Mouse (Mus musculus) liver, embryonic 15.5 days (tissue): ENCODE data around the gene Ptprd. TPM values are rescaled to one million over a fixed set of nuclear protein-coding genes. Genes with fewer than 3 reads are reported as not detected.

Experiments used
- ATAC-seq: fragments of 200-750 bp; cut with Nextera tagmentation; 2 replicates; pipeline ENCODE4 v1.8.0; 2017; ENCODE audit warnings: moderate number of reproducible peaks, mild to moderate bottlenecking, moderate library complexity; ENCODE audit not compliant: insufficient read depth
- H3K27ac ChIP-seq: fragments of 300-500 bp; sonication (generic); replicated peaks from 2 replicates; pipeline ENCODE4 v1.5.1; 2015; ENCODE audit warnings: mild to moderate bottlenecking, inconsistent platforms
- H3K27me3 ChIP-seq: fragments of 300-500 bp; sonication (generic); 2 replicates; pipeline ENCODE4 v1.6.1; 2015; ENCODE audit warnings: mild to moderate bottlenecking, inconsistent platforms
- H3K36me3 ChIP-seq: fragments of 300-500 bp; sonication (generic); replicated peaks from 2 replicates; pipeline ENCODE4 v1.6.1; 2015; ENCODE audit warnings: moderate library complexity, mild to moderate bottlenecking, inconsistent platforms
- H3K4me1 ChIP-seq: fragments of 300-500 bp; sonication (generic); replicated peaks from 2 replicates; pipeline ENCODE4 v1.6.1; 2015; ENCODE audit warnings: inconsistent platforms
- H3K4me2 ChIP-seq: fragments of 300-500 bp; sonication (generic); 2 replicates; pipeline ENCODE4 v1.6.1; 2015; ENCODE audit warnings: moderate library complexity, mild to moderate bottlenecking, inconsistent platforms
- H3K4me3 ChIP-seq: fragments of 300-500 bp; sonication (generic); replicated peaks from 2 replicates; pipeline ENCODE4 v1.5.1; 2015; ENCODE audit warnings: mild to moderate bottlenecking, inconsistent platforms
- H3K9ac ChIP-seq: fragments of 300-500 bp; sonication (generic); 2 replicates; pipeline ENCODE4 v1.6.1; 2015; ENCODE audit warnings: moderate library complexity, mild to moderate bottlenecking, inconsistent platforms
- H3K9me3 ChIP-seq: fragments of 300-500 bp; sonication (generic); replicated peaks from 2 replicates; pipeline ENCODE4 v1.6.1; 2016; ENCODE audit warnings: inconsistent platforms
- WGBS: fragments of 180-500 bp; shearing (Covaris S2); methylation state at CpG from one replicate; pipeline ENCODE4 v1.1.7; 2015; ENCODE audit warnings: mixed read lengths; ENCODE audit not compliant: insufficient replicate concordance; 5-methylcytosine and 5-hydroxymethylcytosine counted together
- polyA plus RNA-seq: library from polyadenylated mRNA; unstranded; fragments of >200 nt; fragmentation: Nextera tagmentation; extraction: Ambion mirVana; gene quantifications from 2 replicates; pipeline ENCODE4 v1.2.1, GENCODE M21; 2015

Gene Ptprd
- polyA plus RNA-seq, 1 experiment from 2014 or later, result 4.8 TPM

DNA sequence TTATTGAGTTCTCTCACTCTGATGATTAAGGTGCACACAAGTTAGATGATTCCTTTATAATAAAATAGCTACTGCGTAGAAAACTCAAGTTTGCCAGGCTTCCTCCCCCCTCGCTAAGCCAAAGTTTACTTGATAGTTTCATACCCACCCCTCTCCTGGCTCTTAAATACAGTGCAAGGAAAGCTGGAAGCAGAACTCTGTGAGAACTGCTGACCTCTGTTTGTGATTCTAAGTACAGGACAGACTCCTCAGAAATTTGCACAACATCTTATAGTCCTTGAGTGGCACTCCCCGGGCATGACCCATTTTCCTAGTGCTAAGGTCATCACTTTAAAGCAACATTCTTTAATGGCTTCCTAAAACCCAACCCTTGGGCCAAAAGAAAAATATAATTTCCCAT, 2196.7 kb downstream of the Ptprd start:
- Histone ChIP-seq H3K9me3 (no peaks in the 10 kb centered on the region), H3K4me2 (no peak overlapping the region), H3K27ac (no peak overlapping the region), H3K36me3 (no peaks in the 10 kb centered on the region), H3K4me1 (no peaks in the 10 kb centered on the region), H3K27me3 (no peaks in the 10 kb centered on the region), H3K4me3 (no peak overlapping the region), H3K9ac (no peak overlapping the region)
- 68% methylated on average over 3 of the region's 3 CpGs for WGBS
- no peak for ATAC-seq

DNA sequence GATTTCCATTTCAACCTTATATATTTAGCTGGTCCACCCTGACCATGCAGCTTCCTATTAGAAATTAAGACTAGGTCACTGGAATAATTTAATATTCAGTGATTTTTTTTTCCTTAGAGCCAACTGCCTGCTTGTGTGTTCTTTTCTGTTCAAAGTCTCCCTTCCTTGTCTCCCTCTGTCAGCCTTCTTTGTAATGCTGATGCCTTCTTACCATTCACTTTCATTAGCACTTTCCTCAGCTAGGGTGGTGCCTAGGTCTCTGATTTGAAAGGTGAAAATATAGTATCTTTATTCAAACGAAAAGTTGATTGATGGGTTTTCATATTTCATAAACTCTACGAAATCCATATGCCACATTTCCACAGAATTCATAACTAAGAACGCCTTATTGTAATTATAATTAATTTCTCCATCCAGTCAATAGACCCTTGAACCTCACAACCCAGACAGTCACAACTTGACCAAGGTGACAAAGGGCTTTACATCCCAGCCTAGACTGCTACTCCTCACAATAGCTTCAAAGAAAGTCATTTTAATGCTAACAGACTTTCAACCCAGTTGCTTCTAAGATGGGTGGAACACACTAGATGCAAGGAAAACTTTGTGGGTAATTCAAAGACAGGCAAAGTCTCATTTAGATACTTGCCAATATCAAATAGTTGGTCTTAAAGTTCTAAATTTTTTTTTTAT, 2197.5 kb downstream of the Ptprd start:
- no peak overlapping the region for H3K4me3 ChIP-seq
- H3K4me1 ChIP-seq, result no peaks in the 10 kb centered on the region
- no peaks in the 10 kb centered on the region for H3K27me3 ChIP-seq
- ATAC-seq, result no peak
- H3K4me2 ChIP-seq, result no peak overlapping the region
- no peak overlapping the region for H3K27ac ChIP-seq
- WGBS, result 40% methylated on average over 3 of the region's 3 CpGs
- H3K9me3 ChIP-seq, result no peaks in the 10 kb centered on the region
- H3K9ac ChIP-seq, result no peak overlapping the region
- no peaks in the 10 kb centered on the region for H3K36me3 ChIP-seq

DNA sequence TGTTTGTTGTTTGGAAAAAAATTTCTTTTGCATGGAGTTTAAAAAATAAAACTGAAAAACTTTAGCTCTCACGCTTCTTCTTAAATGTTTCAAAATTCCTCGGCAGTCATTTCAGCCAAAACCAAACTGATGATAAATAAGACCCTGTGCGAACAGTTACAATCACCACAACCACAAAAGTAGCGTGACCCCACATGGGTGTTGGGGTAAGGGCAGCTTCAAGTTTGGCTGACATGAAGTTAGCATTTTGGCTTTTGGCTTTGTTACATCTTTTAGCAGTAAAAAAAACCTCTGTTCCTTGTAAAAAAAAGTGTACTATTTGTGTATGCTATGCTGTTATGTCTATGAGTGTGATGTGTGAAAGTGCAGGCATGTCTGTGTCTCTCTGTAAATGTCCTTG, 2203.2 kb downstream of the Ptprd start:
- Histone ChIP-seq H3K4me2 (no peak overlapping the region), H3K4me3 (no peak overlapping the region), H3K9me3 (no peaks in the 10 kb centered on the region), H3K36me3 (no peaks in the 10 kb centered on the region), H3K27me3 (no peaks in the 10 kb centered on the region), H3K4me1 (no peaks in the 10 kb centered on the region), H3K27ac (no peak overlapping the region), H3K9ac (no peak overlapping the region)
- WGBS, result 59% methylated on average over 4 of the region's 4 CpGs
- ATAC-seq, result no peak

DNA sequence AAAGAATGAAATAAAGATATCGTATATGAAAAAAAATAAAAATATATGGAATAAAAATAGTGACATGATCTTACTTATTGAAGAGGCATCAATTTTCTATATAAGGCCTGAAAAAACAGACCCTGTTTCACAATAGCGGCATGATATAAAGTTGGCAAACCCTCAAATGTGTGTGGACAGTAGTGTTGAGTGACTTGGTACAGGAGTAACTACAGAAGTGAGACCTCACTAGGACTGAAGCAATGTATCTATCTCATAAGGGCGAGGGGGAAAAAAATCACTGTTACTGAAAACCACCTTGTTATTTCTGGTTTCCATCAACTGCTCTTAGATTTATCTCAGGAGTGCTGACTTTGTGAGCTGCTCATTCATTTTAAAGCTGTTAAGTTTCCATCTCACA, 2204.5 kb downstream of the Ptprd start:
- H3K9ac ChIP-seq, result no peak overlapping the region
- H3K4me1 ChIP-seq, result no peaks in the 10 kb centered on the region
- H3K27me3 ChIP-seq, result no peaks in the 10 kb centered on the region
- H3K4me2 ChIP-seq, result no peak overlapping the region
- no peak overlapping the region for H3K4me3 ChIP-seq
- WGBS, result 74% methylated on average over 3 of the region's 3 CpGs
- ATAC-seq, result no peak
- no peaks in the 10 kb centered on the region for H3K9me3 ChIP-seq
- H3K27ac ChIP-seq, result no peak overlapping the region
- no peaks in the 10 kb centered on the region for H3K36me3 ChIP-seq

DNA sequence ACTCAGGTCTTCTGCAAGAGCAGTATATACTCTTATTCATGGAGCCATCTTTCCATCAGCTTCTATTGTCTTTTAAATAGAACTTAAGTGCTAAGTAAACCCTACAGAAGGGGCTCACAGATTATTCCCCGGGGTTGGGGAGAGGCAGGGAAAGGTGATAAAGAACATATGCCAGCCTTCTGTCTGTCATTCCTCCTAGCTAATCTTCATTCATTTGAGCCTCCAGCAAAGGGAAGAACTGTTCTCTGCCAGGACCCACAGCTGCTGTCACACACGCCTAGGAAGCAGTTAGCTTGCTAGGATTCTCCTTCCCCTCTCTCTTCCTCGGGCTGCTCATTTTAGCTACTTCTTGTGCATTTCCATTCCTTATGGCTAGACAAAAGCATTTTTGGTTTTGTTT, 2205.0 kb downstream of the Ptprd start:
- H3K27me3 ChIP-seq, result no peaks in the 10 kb centered on the region
- H3K36me3 ChIP-seq, result no peaks in the 10 kb centered on the region
- H3K9ac ChIP-seq, result no peak overlapping the region
- no peak for ATAC-seq
- H3K27ac ChIP-seq, result no peak overlapping the region
- H3K9me3 ChIP-seq, result no peaks in the 10 kb centered on the region
- H3K4me2 ChIP-seq, result no peak overlapping the region
- H3K4me1 ChIP-seq, result no peaks in the 10 kb centered on the region
- no peak overlapping the region for H3K4me3 ChIP-seq
- WGBS, result 32% methylated on average over 3 of the region's 3 CpGs

DNA sequence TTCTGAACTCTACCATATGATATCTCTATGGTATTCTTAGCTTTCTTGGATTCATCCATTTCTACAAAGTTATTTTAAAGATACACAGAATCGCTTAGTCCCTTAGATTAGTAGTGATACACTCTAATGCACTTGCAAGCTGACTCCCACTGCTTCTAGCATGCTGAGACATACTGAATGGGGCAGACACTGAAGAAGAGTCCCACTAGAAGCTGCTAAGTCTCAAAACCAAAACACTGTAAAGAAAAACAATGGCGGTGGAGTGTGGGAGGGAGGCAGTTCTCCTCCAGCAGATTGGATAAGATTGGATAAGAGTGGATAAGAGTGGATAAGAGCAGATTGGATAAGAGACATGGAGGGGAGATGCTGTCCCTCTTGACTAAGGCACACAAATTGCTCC, 2207.6 kb downstream of the Ptprd start:
- no peak overlapping the region for H3K9ac ChIP-seq
- WGBS, result 62% methylated on average over 2 of the region's 2 CpGs
- H3K27me3 ChIP-seq, result no peaks in the 10 kb centered on the region
- no peak overlapping the region for H3K27ac ChIP-seq
- no peaks in the 10 kb centered on the region for H3K9me3 ChIP-seq
- no peak overlapping the region for H3K4me3 ChIP-seq
- no peak overlapping the region for H3K4me2 ChIP-seq
- ATAC-seq, result no peak
- H3K36me3 ChIP-seq, result no peaks in the 10 kb centered on the region
- H3K4me1 ChIP-seq, result no peaks in the 10 kb centered on the region

DNA sequence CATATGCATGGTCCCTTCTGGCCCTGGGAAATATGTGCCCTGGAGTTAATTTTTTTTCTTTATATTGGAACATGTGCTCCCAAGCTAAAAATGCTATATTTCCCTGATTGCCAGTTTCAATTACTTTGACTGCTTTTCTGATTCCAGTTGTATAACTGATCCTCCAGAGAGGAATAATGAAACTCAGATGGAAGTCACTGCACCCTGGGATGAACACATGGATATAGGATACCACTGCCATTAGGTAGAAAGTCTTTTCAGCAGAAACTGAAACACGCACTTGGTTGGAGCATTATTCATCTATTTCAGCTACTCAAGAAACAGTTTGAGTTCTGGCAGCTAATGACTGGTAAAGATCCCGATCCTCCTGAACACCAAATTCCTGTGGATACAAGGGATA, 2211.5 kb downstream of the Ptprd start:
- Histone ChIP-seq H3K9ac (no peak overlapping the region), H3K4me2 (no peak overlapping the region), H3K4me1 (no peaks in the 10 kb centered on the region), H3K27me3 (no peaks in the 10 kb centered on the region), H3K4me3 (no peak overlapping the region), H3K27ac (no peak overlapping the region), H3K36me3 (no peaks in the 10 kb centered on the region), H3K9me3 (no peaks in the 10 kb centered on the region)
- ATAC-seq, result no peak
- WGBS, result 69% methylated on average over 2 of the region's 2 CpGs

DNA sequence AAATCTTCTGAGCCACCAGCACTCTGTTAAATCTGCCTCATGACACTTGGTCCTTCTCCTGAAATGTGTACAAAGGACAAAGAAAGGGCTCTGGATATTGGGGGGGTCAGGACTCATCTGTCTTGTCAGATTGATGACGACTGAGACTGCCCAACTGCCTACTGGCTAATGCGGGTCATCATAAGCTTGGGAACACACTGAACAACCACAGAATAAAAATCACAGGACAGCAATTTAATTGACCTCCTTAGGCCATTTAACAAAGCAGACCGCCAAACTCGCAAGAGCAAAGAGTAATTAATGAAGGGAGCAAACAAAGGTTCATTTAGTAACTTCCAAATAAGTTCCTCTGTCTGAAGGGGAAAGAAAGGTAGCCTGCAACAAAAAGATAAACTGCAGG, 2215.9 kb downstream of the Ptprd start:
- no peaks in the 10 kb centered on the region for H3K9me3 ChIP-seq
- no peaks in the 10 kb centered on the region for H3K27me3 ChIP-seq
- H3K4me1 ChIP-seq, result no peaks in the 10 kb centered on the region
- WGBS, result 58% methylated on average over 4 of the region's 4 CpGs
- H3K36me3 ChIP-seq, result no peaks in the 10 kb centered on the region
- no peak overlapping the region for H3K4me2 ChIP-seq
- no peak overlapping the region for H3K27ac ChIP-seq
- H3K4me3 ChIP-seq, result no peak overlapping the region
- H3K9ac ChIP-seq, result no peak overlapping the region
- ATAC-seq, result no peak

DNA sequence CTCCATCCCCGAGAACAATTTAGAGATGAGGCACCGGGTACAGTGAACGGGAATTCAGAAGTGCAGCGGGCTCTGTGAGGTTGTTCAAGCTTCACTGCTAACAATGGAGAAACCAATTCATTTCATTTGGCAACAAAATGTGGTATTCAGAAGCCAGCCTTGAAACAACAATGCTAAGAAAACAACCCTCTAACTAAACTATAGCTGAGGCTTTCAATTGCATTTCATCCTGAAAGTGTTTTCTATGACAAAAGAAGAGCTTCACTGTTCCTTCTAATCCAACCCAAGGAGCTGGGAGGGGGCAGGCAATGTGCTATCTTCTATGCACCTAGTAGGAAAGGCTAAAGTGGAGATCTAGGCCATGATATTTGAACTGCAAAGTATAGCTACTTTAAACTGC, 2217.2 kb downstream of the Ptprd start:
- Histone ChIP-seq H3K27me3 (no peaks in the 10 kb centered on the region), H3K9me3 (no peaks in the 10 kb centered on the region), H3K4me3 (no peak overlapping the region), H3K4me1 (no peaks in the 10 kb centered on the region), H3K36me3 (no peaks in the 10 kb centered on the region), H3K4me2 (no peak overlapping the region), H3K27ac (no peak overlapping the region), H3K9ac (no peak overlapping the region)
- no peak for ATAC-seq
- WGBS, result 77% methylated on average over 4 of the region's 4 CpGs

DNA sequence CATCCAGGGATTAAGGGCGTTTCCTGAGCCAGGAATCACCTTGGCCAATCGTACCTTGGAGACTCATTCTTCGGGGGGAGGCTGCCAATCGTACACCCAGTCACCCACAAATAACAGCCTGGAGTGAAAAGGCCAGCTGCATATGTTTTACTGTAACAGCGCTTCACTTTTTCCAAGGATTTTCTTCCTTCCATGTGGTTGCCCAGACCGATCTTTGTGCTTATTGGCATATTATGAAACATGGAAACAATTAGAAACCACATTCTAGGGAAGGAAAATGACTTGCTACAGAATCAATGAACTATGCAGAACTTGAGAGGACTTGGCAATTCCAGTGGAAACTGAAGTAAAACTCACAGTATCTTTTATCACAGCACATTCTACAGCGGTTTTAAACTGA, 2218.7 kb downstream of the Ptprd start:
- Histone ChIP-seq H3K9ac (no peak overlapping the region), H3K27ac (no peak overlapping the region), H3K27me3 (no peaks in the 10 kb centered on the region), H3K4me1 (no peaks in the 10 kb centered on the region), H3K36me3 (no peaks in the 10 kb centered on the region), H3K9me3 (no peaks in the 10 kb centered on the region), H3K4me3 (no peak overlapping the region), H3K4me2 (no peak overlapping the region)
- WGBS, result 69% methylated on average over 7 of the region's 7 CpGs
- ATAC-seq, result no peak

DNA sequence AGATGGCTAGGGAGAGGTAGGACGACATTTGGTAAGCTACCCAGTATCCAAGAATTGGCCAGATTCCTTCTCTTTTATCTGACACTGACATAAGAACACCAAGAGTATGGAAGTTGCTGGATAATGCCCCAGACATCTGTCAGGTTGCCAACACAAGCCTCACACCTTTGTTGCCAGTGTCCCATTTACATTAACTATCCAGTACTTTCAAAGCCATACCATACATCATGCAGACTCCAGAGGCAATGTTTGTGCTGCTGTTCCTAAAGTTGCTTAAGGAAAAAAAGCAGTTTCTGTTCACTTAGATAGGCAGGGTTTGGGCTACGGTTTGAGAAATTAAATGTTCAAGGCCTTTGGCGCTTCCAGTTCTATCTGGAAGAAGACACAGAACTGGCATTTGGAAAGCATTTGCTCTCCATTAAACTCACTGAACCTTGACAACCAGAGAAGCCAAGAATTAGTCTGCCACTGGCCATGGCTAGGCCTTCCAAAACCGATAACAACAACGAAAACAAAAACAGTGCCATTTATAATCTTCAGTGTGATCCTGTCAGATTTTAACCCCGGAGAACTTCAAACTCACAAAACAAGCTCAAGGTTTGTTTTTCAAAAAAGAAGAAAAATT, 2220.0 kb downstream of the Ptprd start:
- Histone ChIP-seq H3K27me3 (no peaks in the 10 kb centered on the region), H3K9me3 (no peaks in the 10 kb centered on the region), H3K4me1 (no peaks in the 10 kb centered on the region), H3K4me2 (no peak overlapping the region), H3K4me3 (no peak overlapping the region), H3K36me3 (no peaks in the 10 kb centered on the region), H3K9ac (no peak overlapping the region), H3K27ac (no peak overlapping the region)
- ATAC-seq, result no peak
- 67% methylated on average over 6 of the region's 6 CpGs for WGBS

DNA sequence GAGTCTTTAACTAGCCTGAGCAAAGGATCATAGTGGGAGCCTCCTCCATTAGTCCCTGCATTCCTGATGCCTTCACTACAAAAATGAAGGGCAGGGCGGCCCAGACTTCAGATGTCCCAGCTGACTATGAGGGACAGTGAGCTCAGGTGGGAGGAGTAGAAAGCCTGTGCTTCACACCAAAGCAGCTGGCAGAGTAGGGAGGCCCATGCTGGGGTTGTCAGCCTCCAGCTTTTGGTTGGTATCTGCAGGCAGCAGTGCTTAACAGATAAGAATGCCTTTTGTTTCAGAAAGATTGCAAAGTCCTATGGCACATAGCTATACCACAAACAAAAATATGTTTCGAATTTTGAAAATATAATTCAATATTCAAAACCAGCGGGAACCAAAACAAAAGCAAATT, 2237.0 kb downstream of the Ptprd start:
- no peaks in the 10 kb centered on the region; the same call in 1 of the 2 replicates for H3K4me1 ChIP-seq
- no peaks in the 10 kb centered on the region for H3K27me3 ChIP-seq
- no peak overlapping the region for H3K4me3 ChIP-seq
- H3K4me2 ChIP-seq, result no peak overlapping the region
- 42% methylated on average over 3 of the region's 3 CpGs for WGBS
- ATAC-seq, result peak; percentile 52; the same call in 1 of the 2 replicates
- H3K27ac ChIP-seq, result no peak overlapping the region
- no peaks in the 10 kb centered on the region for H3K9me3 ChIP-seq
- no peaks in the 10 kb centered on the region for H3K36me3 ChIP-seq
- H3K9ac ChIP-seq, result no peak overlapping the region
